Mouse (Mus musculus): ENCODE measurements around the gene Tlr9. TPM values are rescaled to one million over a fixed set of nuclear protein-coding genes. Genes with fewer than 3 reads are reported as not detected.

Gene Tlr9
- polyA plus RNA-seq, 1 experiment from 2014 or later, result 0.07 TPM

- no peak for ATAC-seq (ENCODE audit: insufficient number of reproducible peaks, low FRiP score, low TSS enrichment, low read depth)
- Histone ChIP-seq H3K36me3 (peaks cover 67% of the 10 kb centered on the region), H3K4me3 (replicated peaks) (no peak overlapping the region), H3K9me3 (replicated peaks) (no peaks in the 10 kb centered on the region), H3K27ac (replicated peaks) (no peak overlapping the region; the same call in 1 of the 2 replicates), H3K4me1 (peaks cover 12% of the 10 kb centered on the region), H3K9ac (no peak overlapping the region), H3K27me3 (no peaks in the 10 kb centered on the region), H3K4me2 (replicated peaks) (no peak overlapping the region)
- 90% methylated on average over 8 of the region's 8 CpGs for WGBS
These were observed 28.2 kb upstream of the Tlr9 start for GRCm38 (mm10) chr9:106193930-106194807.

GRCm38 (mm10) chr9:106195693-106196092, 26.7 kb upstream of the Tlr9 start:
- Histone ChIP-seq H3K27me3 (no peaks in the 10 kb centered on the region), H3K27ac (replicated peaks) (no peak overlapping the region), H3K9ac (no peak overlapping the region), H3K9me3 (replicated peaks) (no peaks in the 10 kb centered on the region), H3K4me3 (replicated peaks) (no peak overlapping the region), H3K4me2 (replicated peaks) (no peak overlapping the region), H3K36me3 (peaks cover 52% of the 10 kb centered on the region), H3K4me1 (peaks cover 21% of the 10 kb centered on the region)
- 90% methylated on average over 8 of the region's 8 CpGs for WGBS
- no peak for ATAC-seq (ENCODE audit: insufficient number of reproducible peaks, low FRiP score, low TSS enrichment, low read depth)

GRCm38 (mm10) chr9:106197081-106197713, 25.2 kb upstream of the Tlr9 start:
- WGBS, result 90% methylated on average over 3 of the region's 3 CpGs
- H3K9me3 ChIP-seq (replicated peaks), result no peaks in the 10 kb centered on the region
- no peaks in the 10 kb centered on the region for H3K27me3 ChIP-seq
- H3K36me3 ChIP-seq, result peaks cover 39% of the 10 kb centered on the region
- H3K4me1 ChIP-seq, result peaks cover 22% of the 10 kb centered on the region
- H3K4me2 ChIP-seq (replicated peaks), result no peak overlapping the region
- no peak overlapping the region for H3K27ac ChIP-seq (replicated peaks)
- H3K9ac ChIP-seq, result no peak overlapping the region
- ATAC-seq (ENCODE audit: insufficient number of reproducible peaks, low FRiP score, low TSS enrichment, low read depth), result no peak
- H3K4me3 ChIP-seq (replicated peaks), result no peak overlapping the region

- peaks cover 34% of the 10 kb centered on the region for H3K36me3 ChIP-seq
- ATAC-seq (ENCODE audit: insufficient number of reproducible peaks, low FRiP score, low TSS enrichment, low read depth), result no peak
- peaks cover 24% of the 10 kb centered on the region for H3K4me1 ChIP-seq
- H3K4me3 ChIP-seq (replicated peaks), result peak overlapping the region; percentile 65
- H3K27me3 ChIP-seq, result no peaks in the 10 kb centered on the region
- no peaks in the 10 kb centered on the region for H3K9me3 ChIP-seq (replicated peaks)
- no peak overlapping the region for H3K9ac ChIP-seq
- no peak overlapping the region for H3K27ac ChIP-seq (replicated peaks)
- peak overlapping the region; percentile 64; the same call in 1 of the 2 replicates for H3K4me2 ChIP-seq (replicated peaks)
- WGBS, result 91% methylated on average over 9 of the region's 9 CpGs
These were observed 24.7 kb upstream of the Tlr9 start for GRCm38 (mm10) chr9:106197732-106198131.

- peaks cover 26% of the 10 kb centered on the region for H3K36me3 ChIP-seq
- peak overlapping the region; percentile 64 for H3K4me2 ChIP-seq (replicated peaks)
- no peaks in the 10 kb centered on the region for H3K9me3 ChIP-seq (replicated peaks)
- H3K9ac ChIP-seq, result peak overlapping the region; percentile 62
- H3K27me3 ChIP-seq, result no peaks in the 10 kb centered on the region
- ATAC-seq (ENCODE audit: insufficient number of reproducible peaks, low FRiP score, low TSS enrichment, low read depth), result peak; percentile 72
- H3K4me1 ChIP-seq, result peaks cover 31% of the 10 kb centered on the region
- H3K27ac ChIP-seq (replicated peaks), result no peak overlapping the region
- H3K4me3 ChIP-seq (replicated peaks), result peak overlapping the region; percentile 65
- WGBS, result under 1% methylated on average over 51 of the region's 51 CpGs
These were observed 23.4 kb upstream of the Tlr9 start for GRCm38 (mm10) chr9:106198962-106199458.

GRCm38 (mm10) chr9:106199535-106200272, 22.7 kb upstream of the Tlr9 start, which contains the start of gene Ppm1m:
TSS of gene Ppm1m (minus strand) at chr9:106199746.
- no peaks in the 10 kb centered on the region for H3K27me3 ChIP-seq
- peak within 1 kb of the TSS; percentile 65 for H3K4me3 ChIP-seq (replicated peaks)
- no peak for ATAC-seq (ENCODE audit: insufficient number of reproducible peaks, low FRiP score, low TSS enrichment, low read depth)
- H3K9ac ChIP-seq, result peak within 1 kb of the TSS; percentile 62
- H3K4me2 ChIP-seq (replicated peaks), result peak within 1 kb of the TSS; percentile 64
- H3K4me1 ChIP-seq, result peaks cover 38% of the 10 kb centered on the region
- H3K9me3 ChIP-seq (replicated peaks), result no peaks in the 10 kb centered on the region
- peaks cover 20% of the 10 kb centered on the region for H3K36me3 ChIP-seq
- no peak within 1 kb of the TSS for H3K27ac ChIP-seq (replicated peaks)
- 50% methylated on average over 18 of the region's 18 CpGs for WGBS

GRCm38 (mm10) chr9:106201895-106202294, 20.5 kb upstream of the Tlr9 start:
- Histone ChIP-seq H3K36me3 (0 out of 2 replicates have a peak, but pooled peaks cover under 1% of the 10 kb centered on the region), H3K4me3 (replicated peaks) (no peak overlapping the region; the same call in 1 of the 2 replicates), H3K4me2 (replicated peaks) (peak overlapping the region; percentile 60; the same call in 1 of the 2 replicates), H3K4me1 (peaks cover 47% of the 10 kb centered on the region), H3K27me3 (no peaks in the 10 kb centered on the region), H3K9ac (no peak overlapping the region), H3K9me3 (replicated peaks) (no peaks in the 10 kb centered on the region), H3K27ac (replicated peaks) (no peak overlapping the region)
- no peak for ATAC-seq (ENCODE audit: insufficient number of reproducible peaks, low FRiP score, low TSS enrichment, low read depth)
- WGBS, result 81% methylated on average over 3 of the region's 3 CpGs

GRCm38 (mm10) chr9:106202819-106203636, 19.4 kb upstream of the Tlr9 start, which contains the start of gene Twf2:
TSS of gene Twf2 (plus strand) at chr9:106203108.
- H3K27ac ChIP-seq (replicated peaks), result peak within 1 kb of the TSS; percentile 80
- peaks cover 41% of the 10 kb centered on the region for H3K4me1 ChIP-seq
- peak within 1 kb of the TSS; percentile 60 for H3K4me2 ChIP-seq (replicated peaks)
- H3K9me3 ChIP-seq (replicated peaks), result no peaks in the 10 kb centered on the region
- peak within 1 kb of the TSS; percentile 63; the same call in 1 of the 2 replicates for H3K9ac ChIP-seq
- peak; percentile 91 for ATAC-seq (ENCODE audit: insufficient number of reproducible peaks, low FRiP score, low TSS enrichment, low read depth)
- WGBS, result under 1% methylated on average over 61 of the region's 61 CpGs
- 0 out of 2 replicates have a peak, but pooled peaks cover under 1% of the 10 kb centered on the region for H3K36me3 ChIP-seq
- no peaks in the 10 kb centered on the region for H3K27me3 ChIP-seq
- peak within 1 kb of the TSS; percentile 67 for H3K4me3 ChIP-seq (replicated peaks)

- peaks cover 34% of the 10 kb centered on the region for H3K4me1 ChIP-seq
- no peak overlapping the region; the same call in 1 of the 2 replicates for H3K27ac ChIP-seq (replicated peaks)
- peak overlapping the region; percentile 60 for H3K4me2 ChIP-seq (replicated peaks)
- no peaks in the 10 kb centered on the region for H3K27me3 ChIP-seq
- no peak overlapping the region for H3K9ac ChIP-seq
- WGBS, result 72% methylated on average over 7 of the region's 7 CpGs
- H3K4me3 ChIP-seq (replicated peaks), result peak overlapping the region; percentile 67
- no peak for ATAC-seq (ENCODE audit: insufficient number of reproducible peaks, low FRiP score, low TSS enrichment, low read depth)
- no peaks in the 10 kb centered on the region for H3K9me3 ChIP-seq (replicated peaks)
- 0 out of 2 replicates have a peak, but pooled peaks cover 5% of the 10 kb centered on the region for H3K36me3 ChIP-seq
These were observed 18.2 kb upstream of the Tlr9 start for GRCm38 (mm10) chr9:106203990-106204851.
